Mouse (Mus musculus) Patski (cell line): ENCODE measurements at regions not wholly inside any gene's neighbourhood (a gene's known extent, or its start where the extent isn't known, plus 50 kb on each side); places are given as distances from the start of the nearest gene placed in this dataset.

Experiments
- ATAC-seq: fragments of 100-300 bp; one replicate; pipeline ENCODE4 v1.8.0; 2021
- CTCF ChIA-PET: fragments of 350-600 bp; sonication (Branson Sonifier 250); formaldehyde crosslinking; loops from one replicate; lab custom pipeline; 2022; ENCODE audit warnings: inconsistent platforms; lab: Charles Lee
- POLR2A ChIA-PET: fragments of 350-600 bp; sonication (Branson Sonifier 250); formaldehyde crosslinking; loops from one replicate; lab custom pipeline; 2022; ENCODE audit warnings: antibody characterized with exemption, inconsistent platforms; lab: Charles Lee
- DNase-seq: peaks from one replicate; pipeline ENCODE4 v3.0.0-alpha.2; 2011; ENCODE audit warnings: low read depth, low spot score
- H3K27me3 ChIP-seq: fragments of 371-371 bp; one replicate; pipeline ENCODE4 v1.5.1; 2021
- CTCF ChIP-seq: fragments of 100-300 bp; IDR thresholded peaks from one replicate; pipeline ENCODE4 v1.5.1; 2021
- in situ Hi-C: fragments of 300-500 bp; cut with MboI; formaldehyde crosslinking; loops from 3 replicates; pipeline ENCODE4 v1.11.1; 2018; ENCODE audit warnings: low pct_unique_long_range_greater_than_20kb, mixed read lengths

GRCm38 (mm10) chrX:11739565-11739964 lies 411.9 kb downstream of the H2al1j start:
- H3K27me3 ChIP-seq = no peaks in the 10 kb centered on the region
- ChIA-PET CTCF (no interaction called here), POLR2A (interaction anchor here (0.9 kb wide), 1 partner anchor 17 kb away, joined by 4 read pairs; no protein-coding TSS in a partner anchor)
- DNase-seq (no peak), ATAC-seq (no peak)
- in situ Hi-C loops = no loop called here
- no peak for TF ChIP-seq CTCF

- DNase-seq (peak; percentile 53), ATAC-seq (peak; percentile 36)
- ChIA-PET CTCF (no interaction called here), POLR2A (no interaction called here)
- in situ Hi-C loops = no loop called here
- H3K27me3 ChIP-seq = no peaks in the 10 kb centered on the region
- TF ChIP-seq CTCF = no peak
These were observed 414.2 kb downstream of the Bcor start for GRCm38 (mm10) chrX:11745911-11746310.

- DNase-seq (peak; percentile 41), ATAC-seq (peak; percentile 59)
- in situ Hi-C loops = no loop called here
- CTCF ChIA-PET = no interaction called here
- no peaks in the 10 kb centered on the region for H3K27me3 ChIP-seq
- no peak for TF ChIP-seq CTCF
- POLR2A ChIA-PET = no interaction called here
These were observed 412.6 kb downstream of the Bcor start for GRCm38 (mm10) chrX:11747386-11748121.

GRCm38 (mm10) chrX:11748278-11748677 lies 411.9 kb downstream of the Bcor start:
- ATAC-seq = peak; percentile 10

GRCm38 (mm10) chrX:11752513-11752912 lies 407.6 kb downstream of the Bcor start:
- H3K27me3 ChIP-seq = no peaks in the 10 kb centered on the region
- no peak for TF ChIP-seq CTCF
- CTCF ChIA-PET = no interaction called here
- POLR2A ChIA-PET = no interaction called here
- DNase-seq = peak; percentile 31
- in situ Hi-C loops = no loop called here
- no peak for ATAC-seq

More at GRCm38 (mm10) chrX:11748278-11748677, 411.9 kb downstream of the Bcor start:
- no peaks in the 10 kb centered on the region for H3K27me3 ChIP-seq
- ChIA-PET POLR2A (no interaction called here), CTCF (no interaction called here)
- no peak for TF ChIP-seq CTCF
- in situ Hi-C loops = no loop called here
- peak; percentile 58 for DNase-seq

- ChIA-PET POLR2A (no interaction called here), CTCF (no interaction called here)
- no peaks in the 10 kb centered on the region for H3K27me3 ChIP-seq
- in situ Hi-C loops = no loop called here
- DNase-seq = no peak
- no peak for ATAC-seq
- TF ChIP-seq CTCF = no peak
These were observed 407.1 kb downstream of the Bcor start for GRCm38 (mm10) chrX:11752973-11753590.

- in situ Hi-C loops = no loop called here
- ChIA-PET CTCF (no interaction called here), POLR2A (no interaction called here)
- no peak for TF ChIP-seq CTCF
- ATAC-seq = no peak
- no peak for DNase-seq
- H3K27me3 ChIP-seq = no peaks in the 10 kb centered on the region
These were observed 405.1 kb downstream of the Bcor start for GRCm38 (mm10) chrX:11755046-11755445.

- ChIA-PET CTCF (no interaction called here), POLR2A (interaction anchor here (0.6 kb wide), 1 partner anchor 22 kb away, joined by 3 read pairs; no protein-coding TSS in a partner anchor)
- no peak for DNase-seq
- TF ChIP-seq CTCF = no peak
- ATAC-seq = no peak
- in situ Hi-C loops = no loop called here
- H3K27me3 ChIP-seq = no peaks in the 10 kb centered on the region
These were observed 396.6 kb downstream of the Bcor start for GRCm38 (mm10) chrX:11763351-11764082.

- ATAC-seq (no peak), DNase-seq (no peak)
- peaks cover 5% of the 10 kb centered on the region for H3K27me3 ChIP-seq
- POLR2A ChIA-PET = no interaction called here
- CTCF ChIA-PET = interaction anchor here (1.2 kb wide), 1 partner anchor 8 kb away, joined by 3 read pairs; no protein-coding TSS in a partner anchor
- in situ Hi-C loops = no loop called here
- TF ChIP-seq CTCF = no peak
These were observed 383.8 kb downstream of the Bcor start for GRCm38 (mm10) chrX:11776236-11776899.

- ATAC-seq (peak; percentile 47), DNase-seq (peak; percentile 22)
- CTCF ChIA-PET = interaction anchor here (1.2 to 1.3 kb wide), 2 partner anchors 28 to 120 kb away, joined by 3 read pairs; no protein-coding TSS in a partner anchor
- TF ChIP-seq CTCF = no peak
- POLR2A ChIA-PET = interaction anchor here (0.9 kb wide), 1 partner anchor 9 kb away, joined by 3 read pairs; no protein-coding TSS in a partner anchor
- no peaks in the 10 kb centered on the region for H3K27me3 ChIP-seq
- in situ Hi-C loops = no loop called here
These were observed 365.1 kb downstream of the Bcor start for GRCm38 (mm10) chrX:11795010-11795409.
